Mouse (Mus musculus) embryonic facial prominence, embryonic 10.5 days (tissue): ENCODE results near the gene Mtg2. TPM values are rescaled to one million over a fixed set of nuclear protein-coding genes. Genes with fewer than 3 reads are reported as not detected.

Experiments
- DNase-seq: peaks from one replicate; pipeline ENCODE4 v3.0.0-alpha.2; 2017; ENCODE audit warnings: low spot score
- H3K27ac ChIP-seq: fragments of 300-500 bp; sonication (generic); replicated peaks from 2 replicates; pipeline ENCODE4 v1.5.1; 2016; ENCODE audit warnings: mild to moderate bottlenecking
- H3K27me3 ChIP-seq: fragments of 300-500 bp; sonication (generic); replicated peaks from 2 replicates; pipeline ENCODE4 v1.6.1; 2016; ENCODE audit warnings: low read depth, mild to moderate bottlenecking; ENCODE audit not compliant: poor library complexity, severe bottlenecking
- H3K36me3 ChIP-seq: fragments of 300-500 bp; sonication (generic); replicated peaks from 2 replicates; pipeline ENCODE4 v1.6.1; 2016; ENCODE audit warnings: mild to moderate bottlenecking, moderate library complexity
- H3K4me1 ChIP-seq: fragments of 300-500 bp; sonication (generic); 2 replicates; pipeline ENCODE4 v1.6.1; 2016
- H3K4me3 ChIP-seq: fragments of 300-500 bp; sonication (generic); 2 replicates; pipeline ENCODE4 v1.5.1; 2016; ENCODE audit warnings: mild to moderate bottlenecking, moderate library complexity
- H3K9me3 ChIP-seq: fragments of 300-500 bp; sonication (generic); 2 replicates; pipeline ENCODE4 v1.6.1; 2016; ENCODE audit warnings: mild to moderate bottlenecking
- WGBS: fragments of 180-500 bp; shearing (Covaris S2); methylation state at CpG from one replicate; pipeline ENCODE4 v1.1.7; 2016; 5-methylcytosine and 5-hydroxymethylcytosine counted together
- polyA plus RNA-seq: library from polyadenylated mRNA; unstranded; fragments of >200 nt; fragmentation: Nextera tagmentation; extraction: Ambion mirVana; gene quantifications from 2 replicates; pipeline ENCODE4 v1.2.1, GENCODE M21; 2016

The Mtg2 gene
- polyA plus RNA-seq, 1 experiment from 2014 or later: 33.0 TPM

- DNase-seq: no peak
Measured at GRCm38 (mm10) chr2:180116741-180117484, 46.5 kb downstream of the Mtg2 start.

GRCm38 (mm10) chr2:180117485-180118194, 47.3 kb downstream of the Mtg2 start:
- H3K4me1 ChIP-seq: peaks cover 44% of the 10 kb centered on the region
- no peaks in the 10 kb centered on the region for H3K36me3 ChIP-seq
- H3K9me3 ChIP-seq: no peaks in the 10 kb centered on the region
- DNase-seq: peak; percentile 69
- 9% methylated on average over 13 of the region's 13 CpGs for WGBS
- peak overlapping the region; percentile 75 for H3K27ac ChIP-seq
- H3K4me3 ChIP-seq: peak overlapping the region; percentile 77
- H3K27me3 ChIP-seq: peaks cover 8% of the 10 kb centered on the region; the same call in 1 of the 2 replicates

More at GRCm38 (mm10) chr2:180116741-180117484, 46.5 kb downstream of the Mtg2 start:
- no peaks in the 10 kb centered on the region for H3K36me3 ChIP-seq
- no peaks in the 10 kb centered on the region for H3K9me3 ChIP-seq
- peaks cover 8% of the 10 kb centered on the region; the same call in 1 of the 2 replicates for H3K27me3 ChIP-seq
- WGBS: 73% methylated on average over 8 of the region's 8 CpGs
- peaks cover 44% of the 10 kb centered on the region for H3K4me1 ChIP-seq
- H3K4me3 ChIP-seq: peak overlapping the region; percentile 77
- H3K27ac ChIP-seq: peak overlapping the region; percentile 75

GRCm38 (mm10) chr2:180118661-180119438, 48.5 kb downstream of the Mtg2 start, which contains the start of gene Osbpl2:
Osbpl2 (plus strand) TSS chr2:180119306.
- peak within 1 kb of the TSS; percentile 77 for H3K4me3 ChIP-seq
- peak within 1 kb of the TSS; percentile 81 for H3K27ac ChIP-seq

GRCm38 (mm10) chr2:180119439-180120291, 49.3 kb downstream of the Mtg2 start:
- Histone ChIP-seq H3K27me3 (peaks cover 8% of the 10 kb centered on the region; the same call in 1 of the 2 replicates), H3K4me3 (peak overlapping the region; percentile 77), H3K9me3 (0 out of 2 replicates have a peak, but pooled peaks cover 3% of the 10 kb centered on the region), H3K36me3 (peaks cover 10% of the 10 kb centered on the region), H3K27ac (peak overlapping the region; percentile 81), H3K4me1 (peaks cover 44% of the 10 kb centered on the region)
- peak; percentile 65 for DNase-seq
- WGBS: 1% methylated on average over 68 of the region's 68 CpGs

More at GRCm38 (mm10) chr2:180118661-180119438, 48.5 kb downstream of the Mtg2 start, which contains the start of gene Osbpl2:
- WGBS: under 1% methylated on average over 55 of the region's 55 CpGs
- DNase-seq: peak; percentile 100
- H3K4me1 ChIP-seq: peaks cover 44% of the 10 kb centered on the region
- H3K36me3 ChIP-seq: peaks cover 7% of the 10 kb centered on the region
- H3K27me3 ChIP-seq: peaks cover 8% of the 10 kb centered on the region; the same call in 1 of the 2 replicates
- 0 out of 2 replicates have a peak, but pooled peaks cover 2% of the 10 kb centered on the region for H3K9me3 ChIP-seq

- Histone ChIP-seq H3K4me3 (peak overlapping the region; percentile 77), H3K27ac (no peak overlapping the region), H3K4me1 (peaks cover 43% of the 10 kb centered on the region), H3K9me3 (0 out of 2 replicates have a peak, but pooled peaks cover 3% of the 10 kb centered on the region), H3K36me3 (peaks cover 10% of the 10 kb centered on the region), H3K27me3 (peaks cover 8% of the 10 kb centered on the region; the same call in 1 of the 2 replicates)
- DNase-seq: no peak
- 72% methylated on average over 5 of the region's 5 CpGs for WGBS
Measured at GRCm38 (mm10) chr2:180120292-180120761, 49.9 kb downstream of the Mtg2 start.

GRCm38 (mm10) chr2:180124192-180124591, 53.8 kb downstream of the Mtg2 start:
- Histone ChIP-seq H3K27me3 (no peaks in the 10 kb centered on the region), H3K4me1 (peaks cover 31% of the 10 kb centered on the region), H3K36me3 (peaks cover 10% of the 10 kb centered on the region), H3K4me3 (no peak overlapping the region), H3K9me3 (0 out of 2 replicates have a peak, but pooled peaks cover 3% of the 10 kb centered on the region), H3K27ac (no peak overlapping the region)
- no peak for DNase-seq
- WGBS: 79% methylated on average over 2 of the region's 2 CpGs

GRCm38 (mm10) chr2:180126195-180126594, 55.8 kb downstream of the Mtg2 start:
- Histone ChIP-seq H3K4me1 (peaks cover 23% of the 10 kb centered on the region), H3K9me3 (0 out of 2 replicates have a peak, but pooled peaks cover 3% of the 10 kb centered on the region), H3K27me3 (no peaks in the 10 kb centered on the region), H3K4me3 (no peak overlapping the region), H3K36me3 (peaks cover 10% of the 10 kb centered on the region), H3K27ac (no peak overlapping the region)
- DNase-seq: no peak
- WGBS: 21% methylated on average over 4 of the region's 4 CpGs

- 0 out of 2 replicates have a peak, but pooled peaks cover 3% of the 10 kb centered on the region for H3K9me3 ChIP-seq
- DNase-seq: no peak
- peaks cover 10% of the 10 kb centered on the region for H3K36me3 ChIP-seq
- H3K4me1 ChIP-seq: peaks cover 23% of the 10 kb centered on the region
- 57% methylated on average over 1 of the region's 1 CpGs for WGBS
- H3K27ac ChIP-seq: no peak overlapping the region
- no peak overlapping the region for H3K4me3 ChIP-seq
- H3K27me3 ChIP-seq: no peaks in the 10 kb centered on the region
Measured at GRCm38 (mm10) chr2:180127675-180128074, 57.3 kb downstream of the Mtg2 start.

GRCm38 (mm10) chr2:180133231-180133630, 62.8 kb downstream of the Mtg2 start:
- no peak overlapping the region for H3K4me3 ChIP-seq
- no peaks in the 10 kb centered on the region for H3K9me3 ChIP-seq
- no peak for DNase-seq
- no peak overlapping the region for H3K27ac ChIP-seq
- WGBS: 95% methylated on average over 4 of the region's 4 CpGs
- no peaks in the 10 kb centered on the region for H3K4me1 ChIP-seq
- peaks cover 1% of the 10 kb centered on the region for H3K36me3 ChIP-seq
- H3K27me3 ChIP-seq: no peaks in the 10 kb centered on the region

GRCm38 (mm10) chr2:180133911-180134310, 63.5 kb downstream of the Mtg2 start:
- Histone ChIP-seq H3K27ac (no peak overlapping the region), H3K36me3 (peaks cover 8% of the 10 kb centered on the region), H3K27me3 (no peaks in the 10 kb centered on the region), H3K9me3 (no peaks in the 10 kb centered on the region), H3K4me1 (no peaks in the 10 kb centered on the region), H3K4me3 (no peak overlapping the region)
- WGBS: 88% methylated on average over 3 of the region's 3 CpGs
- no peak for DNase-seq

- H3K36me3 ChIP-seq: peaks cover 16% of the 10 kb centered on the region
- H3K27ac ChIP-seq: no peak overlapping the region
- no peaks in the 10 kb centered on the region for H3K27me3 ChIP-seq
- H3K4me3 ChIP-seq: no peak overlapping the region
- H3K4me1 ChIP-seq: no peaks in the 10 kb centered on the region
- WGBS: 83% methylated on average over 5 of the region's 5 CpGs
- no peak for DNase-seq
- H3K9me3 ChIP-seq: no peaks in the 10 kb centered on the region
Measured at GRCm38 (mm10) chr2:180135414-180135813, 65.0 kb downstream of the Mtg2 start.
